Mouse (Mus musculus) C2C12 (cell line): Measurements from ENCODE around the gene Olfr1137.

ENCODE experiments used
- CEBPB ChIP-seq: IDR thresholded peaks from one replicate; pipeline ENCODE4 v1.6.1; 2011; ENCODE audit warnings: low read depth, mild to moderate bottlenecking, control low read depth, moderate library complexity
- CTCF ChIP-seq: IDR thresholded peaks from one replicate; pipeline ENCODE4 v1.5.1; 2011; ENCODE audit not compliant: control insufficient read depth, insufficient read depth, insufficient read length
- MAX ChIP-seq: IDR thresholded peaks from one replicate; pipeline ENCODE4 v1.6.1; 2011; ENCODE audit warnings: mild to moderate bottlenecking, control low read depth
- MYOD1 ChIP-seq: IDR thresholded peaks from one replicate; pipeline ENCODE4 v1.6.1; 2011; ENCODE audit warnings: low read depth; ENCODE audit not compliant: control insufficient read depth, insufficient read length
- MYOG ChIP-seq: IDR thresholded peaks from one replicate; pipeline ENCODE4 v1.6.1; 2011; ENCODE audit not compliant: control insufficient read depth, insufficient read length; ENCODE audit errors: extremely low read depth
- USF1 ChIP-seq: IDR thresholded peaks from one replicate; pipeline ENCODE4 v1.6.1; 2011; ENCODE audit warnings: low read depth, mild to moderate bottlenecking, control low read depth, moderate library complexity

GRCm38 (mm10) chr2:87739878-87740277, 26.9 kb upstream of the Olfr1137 start, which contains the start of gene Olfr1138:
- TF ChIP-seq USF1 = no peak
- TF ChIP-seq MAX = no peak
- TF ChIP-seq CTCF = no peak
- TF ChIP-seq MYOG = no peak
- no peak for TF ChIP-seq CEBPB
- TF ChIP-seq MYOD1 = no peak
